Mouse (Mus musculus) testis, postnatal 14 days (tissue): ENCODE data around the gene Ttc39d.

Experiments used
- DNase-seq: peaks from one replicate; pipeline ENCODE4 v3.0.0; 2021; ENCODE audit warnings: low spot score

Ttc39d gene

GRCm38 (mm10) chr17:80267065-80267464 lies 59.8 kb downstream of the Ttc39d start:
- no peak for DNase-seq
